Mouse (Mus musculus) stomach, postnatal 0 days (tissue): ENCODE measurements around the gene Neil1. TPM values are rescaled to one million over a fixed set of nuclear protein-coding genes. Genes with fewer than 3 reads are reported as not detected.
A peak's percentile ranks its signal among the peaks of the same experiment; 100 is the strongest.

Experiments used
- ATAC-seq: fragments of 200-750 bp; cut with Nextera tagmentation; 2 replicates; pipeline ENCODE4 v1.8.0; 2017; ENCODE audit not compliant: low FRiP score, low TSS enrichment
- DNase-seq: peaks from one replicate; pipeline ENCODE4 v3.0.0-alpha.2; 2016; ENCODE audit warnings: low spot score
- H3K27ac ChIP-seq: fragments of 300-500 bp; sonication (generic); replicated peaks from 2 replicates; pipeline ENCODE4 v1.5.1; 2014; ENCODE audit warnings: mild to moderate bottlenecking, control low read depth
- H3K27me3 ChIP-seq: fragments of 300-500 bp; sonication (generic); 2 replicates; pipeline ENCODE4 v1.6.1; 2014; ENCODE audit warnings: low read length; ENCODE audit not compliant: control insufficient read depth, insufficient read depth
- H3K36me3 ChIP-seq: fragments of 300-500 bp; sonication (generic); 2 replicates; pipeline ENCODE4 v1.6.1; 2014; ENCODE audit warnings: low read length, mixed read lengths; ENCODE audit not compliant: control insufficient read depth, insufficient read depth
- H3K4me1 ChIP-seq: fragments of 300-500 bp; sonication (generic); replicated peaks from 2 replicates; pipeline ENCODE4 v1.6.1; 2014; ENCODE audit warnings: antibody characterized with exemption; ENCODE audit not compliant: control insufficient read depth, insufficient read depth
- H3K4me2 ChIP-seq: fragments of 300-500 bp; sonication (generic); replicated peaks from 2 replicates; pipeline ENCODE4 v1.6.1; 2014; ENCODE audit warnings: low read depth, mild to moderate bottlenecking, control low read depth, moderate library complexity
- H3K4me3 ChIP-seq: fragments of 300-500 bp; sonication (generic); 2 replicates; pipeline ENCODE4 v1.5.1; 2014; ENCODE audit warnings: low read depth, low read length, control low read depth
- H3K9ac ChIP-seq: fragments of 300-500 bp; sonication (generic); 2 replicates; pipeline ENCODE4 v1.6.1; 2014; ENCODE audit warnings: mild to moderate bottlenecking, low read length, control low read depth, mixed read lengths
- H3K9me3 ChIP-seq: fragments of 300-500 bp; sonication (generic); 2 replicates; pipeline ENCODE4 v1.6.1; 2016; ENCODE audit warnings: low read length; ENCODE audit not compliant: control insufficient read depth
- CTCF ChIP-seq: IDR thresholded peaks from 2 replicates; pipeline ENCODE4 v1.5.1; 2016; ENCODE audit warnings: antibody characterized with exemption, low read depth, mild to moderate bottlenecking, moderate library complexity
- EP300 ChIP-seq: optimal IDR thresholded peaks from 2 replicates; pipeline ENCODE3; 2016; ENCODE audit warnings: antibody characterized with exemption
- WGBS: fragments of 180-500 bp; shearing (Covaris S2); extraction: QIAGEN DNeasy Blood & Tissue Kit; methylation state at CpG from one replicate; pipeline ENCODE4 v1.1.7; 2014; 5-methylcytosine and 5-hydroxymethylcytosine counted together
- polyA plus RNA-seq: library from polyadenylated mRNA; unstranded; fragments of >200 nt; fragmentation: Nextera tagmentation; extraction: Ambion mirVana; gene quantifications from 2 replicates; pipeline ENCODE4 v1.2.1, GENCODE M21; 2015

The Neil1 gene
- polyA plus RNA-seq, 1 experiment from 2014 or later, result 4.7 TPM

DNA sequence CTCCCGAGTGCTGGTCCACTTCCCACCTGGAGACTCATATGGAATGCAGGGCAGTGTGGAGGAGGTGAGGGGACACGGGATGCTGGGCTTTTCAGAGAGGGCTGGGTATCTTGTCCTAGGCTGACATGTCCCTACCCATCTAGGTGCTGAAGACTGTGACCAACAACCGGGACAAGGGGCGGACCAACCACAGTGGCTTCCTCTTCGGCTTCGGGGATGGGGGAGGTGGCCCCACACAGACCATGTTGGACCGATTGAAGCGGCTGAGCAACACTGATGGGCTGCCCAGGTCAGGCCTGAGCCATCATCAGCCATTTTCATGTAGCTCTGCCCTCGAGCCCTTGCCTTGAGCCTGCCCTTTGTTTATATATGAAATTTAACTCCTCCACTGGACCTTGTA is 10.3 kb downstream of the Neil1 start:
- Histone ChIP-seq H3K4me2 (no peak overlapping the region), H3K9ac (no peak overlapping the region), H3K4me1 (no peaks in the 10 kb centered on the region), H3K27me3 (no peaks in the 10 kb centered on the region), H3K9me3 (no peaks in the 10 kb centered on the region), H3K36me3 (peaks cover 13% of the 10 kb centered on the region), H3K27ac (no peak overlapping the region), H3K4me3 (no peak overlapping the region)
- ATAC-seq (no peak), DNase-seq (no peak)
- WGBS, result 85% methylated on average over 9 of the region's 9 CpGs
- no peak for TF ChIP-seq EP300
- TF ChIP-seq CTCF, result no peak

DNA sequence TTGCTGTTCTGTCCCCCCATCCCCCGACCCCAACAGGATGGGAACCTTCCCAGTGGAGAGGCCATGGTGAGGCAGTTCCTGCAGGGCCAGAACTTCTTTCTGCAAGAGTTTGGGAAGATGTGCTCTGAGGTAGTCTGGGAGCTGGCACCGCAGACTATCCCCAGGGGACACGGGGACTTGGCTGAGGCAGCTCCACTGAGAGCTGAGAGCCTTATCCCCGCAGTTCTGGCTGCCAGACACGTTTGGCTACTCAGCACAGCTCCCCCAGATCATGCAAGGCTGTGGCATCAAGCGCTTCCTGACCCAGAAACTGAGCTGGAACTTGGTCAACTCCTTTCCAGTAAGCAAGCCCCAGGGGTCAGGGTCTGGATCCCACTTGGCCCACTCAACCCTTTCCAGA is 10.9 kb downstream of the Neil1 start:
- Histone ChIP-seq H3K9me3 (no peaks in the 10 kb centered on the region), H3K27ac (no peak overlapping the region), H3K27me3 (no peaks in the 10 kb centered on the region), H3K36me3 (peaks cover 13% of the 10 kb centered on the region), H3K4me1 (no peaks in the 10 kb centered on the region), H3K4me3 (no peak overlapping the region), H3K9ac (no peak overlapping the region), H3K4me2 (no peak overlapping the region)
- no peak for DNase-seq
- WGBS, result 88% methylated on average over 6 of the region's 6 CpGs
- ATAC-seq, result no peak
- TF ChIP-seq CTCF (no peak), EP300 (no peak)

GRCm38 (mm10) chr9:57130577-57131433 is 17.3 kb downstream of the Neil1 start, which contains the start of gene Man2c1:
Man2c1 (plus strand) TSS chr9:57130690.
- H3K27ac ChIP-seq, result peak within 1 kb of the TSS; percentile 98
- peak within 1 kb of the TSS; percentile 93 for H3K4me2 ChIP-seq
- WGBS, result under 1% methylated on average over 50 of the region's 58 CpGs
- peak within 1 kb of the TSS; percentile 87 for H3K9ac ChIP-seq
- peaks cover 11% of the 10 kb centered on the region for H3K36me3 ChIP-seq
- peak; percentile 94 for DNase-seq
- TF ChIP-seq EP300, result peak; percentile 25
- TF ChIP-seq CTCF, result peak; percentile 90
- H3K4me1 ChIP-seq, result no peaks in the 10 kb centered on the region
- H3K4me3 ChIP-seq, result peak within 1 kb of the TSS; percentile 76
- no peaks in the 10 kb centered on the region for H3K27me3 ChIP-seq
- H3K9me3 ChIP-seq, result no peaks in the 10 kb centered on the region
- peak; percentile 91 for ATAC-seq

DNA sequence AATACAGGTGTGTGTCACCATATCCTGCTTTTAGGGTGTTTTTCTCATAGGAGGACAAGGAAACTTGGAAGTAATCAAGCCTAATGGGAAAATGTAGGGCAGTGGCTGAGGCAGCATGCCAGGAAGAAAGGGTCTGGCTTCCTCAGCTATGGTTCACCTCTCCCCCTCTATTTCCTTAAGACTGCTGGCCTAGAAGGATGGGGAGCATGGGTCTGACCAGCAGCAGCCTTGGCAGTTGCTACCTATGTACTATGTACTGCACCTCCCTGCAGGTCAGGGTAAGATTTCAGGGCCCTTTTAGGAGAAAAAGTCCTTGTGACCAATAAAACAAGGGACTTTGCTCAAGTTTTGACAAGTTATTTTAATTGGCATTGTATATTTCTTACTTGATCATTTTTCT is 18.5 kb downstream of the Neil1 start:
- H3K27ac ChIP-seq, result no peak overlapping the region
- H3K4me1 ChIP-seq, result no peaks in the 10 kb centered on the region
- peaks cover 11% of the 10 kb centered on the region; the same call in 1 of the 2 replicates for H3K36me3 ChIP-seq
- no peaks in the 10 kb centered on the region for H3K9me3 ChIP-seq
- DNase-seq (no peak), ATAC-seq (no peak)
- H3K4me3 ChIP-seq, result peak overlapping the region; percentile 76; the same call in 1 of the 2 replicates
- H3K4me2 ChIP-seq, result peak overlapping the region; percentile 93
- no peak overlapping the region for H3K9ac ChIP-seq
- H3K27me3 ChIP-seq, result no peaks in the 10 kb centered on the region
- TF ChIP-seq EP300, result no peak
- TF ChIP-seq CTCF, result no peak

DNA sequence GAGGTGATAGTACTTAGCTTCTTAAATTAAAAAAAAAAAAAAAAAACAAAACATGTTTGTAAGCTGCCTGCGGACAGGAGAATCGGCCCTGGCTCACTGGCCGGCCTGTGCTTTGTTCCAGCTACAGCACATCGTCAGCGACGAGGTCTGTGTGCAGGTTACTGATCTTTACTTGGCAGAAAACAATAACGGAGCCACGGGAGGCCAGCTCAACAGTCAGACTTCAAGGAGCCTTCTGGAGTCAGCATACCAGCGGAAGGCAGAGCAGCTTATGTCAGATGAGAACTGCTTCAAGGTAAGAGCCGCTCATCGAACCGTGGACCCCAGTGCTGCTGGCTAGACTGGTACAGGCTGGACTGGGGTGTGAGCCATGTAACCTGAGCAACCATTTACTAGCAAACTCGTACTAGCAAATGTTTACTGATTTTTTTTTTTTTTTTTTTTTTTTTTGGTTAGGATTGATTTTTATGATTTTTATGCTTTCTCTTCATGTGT is 30.8 kb downstream of the Neil1 start:
- Histone ChIP-seq H3K27ac (no peak overlapping the region), H3K9me3 (no peaks in the 10 kb centered on the region), H3K36me3 (peaks cover 30% of the 10 kb centered on the region), H3K9ac (no peak overlapping the region), H3K4me3 (no peak overlapping the region), H3K27me3 (no peaks in the 10 kb centered on the region), H3K4me2 (no peak overlapping the region), H3K4me1 (no peaks in the 10 kb centered on the region)
- no peak for TF ChIP-seq CTCF
- WGBS, result 87% methylated on average over 13 of the region's 13 CpGs
- ATAC-seq (no peak), DNase-seq (no peak)

Other genes starting within 250 kb of the Neil1 start
- 5.5 and 6.4 TPM in 2 replicates for gene Snx33, start 219.9 kb downstream of the Neil1 start, polyA plus RNA-seq
- gene Imp3, start 210.8 kb downstream of the Neil1 start, polyA plus RNA-seq, result 75.3 and 83.8 TPM in 2 replicates
- gene Snupn, start 197.4 kb downstream of the Neil1 start, polyA plus RNA-seq, result 13.8 and 14.0 TPM in 2 replicates
- gene Ptpn9, start 153.4 kb downstream of the Neil1 start, polyA plus RNA-seq, result 11.4 and 13.9 TPM in 2 replicates
- gene Sin3a, start 76.3 kb downstream of the Neil1 start, polyA plus RNA-seq, result 10.4 and 10.6 TPM in 2 replicates
- gene Man2c1, start 17.6 kb downstream of the Neil1 start, polyA plus RNA-seq, result 35.2 and 39.5 TPM in 2 replicates
- gene Commd4, start 10.0 kb upstream of the Neil1 start, polyA plus RNA-seq, result 74.9 and 75.3 TPM in 2 replicates
- gene Trcg1, start 88.3 kb upstream of the Neil1 start, polyA plus RNA-seq, result 0.05 TPM in 1 of 2 replicates, not detected in the other
- gene 1700017B05Rik, start 114.3 kb upstream of the Neil1 start, polyA plus RNA-seq, result 10.4 and 10.9 TPM in 2 replicates